Mouse (Mus musculus) forebrain, embryonic 14.5 days (tissue): ENCODE measurements around the gene Slc30a7. TPM values are rescaled to one million over a fixed set of nuclear protein-coding genes. Genes with fewer than 3 reads are reported as not detected.

Source experiments
- ATAC-seq: fragments of 200-750 bp; cut with Nextera tagmentation; 2 replicates; pipeline ENCODE4 v1.8.0; 2017; ENCODE audit warnings: mild to moderate bottlenecking, moderate library complexity
- DNase-seq: peaks from one replicate; pipeline ENCODE4 v3.0.0-alpha.2; 2015; ENCODE audit warnings: low spot score
- H3K27ac ChIP-seq: fragments of 300-500 bp; sonication (generic); 2 replicates; pipeline ENCODE4 v1.5.1; 2014; ENCODE audit warnings: low read depth, mild to moderate bottlenecking, control low read depth, low read length, moderate library complexity
- H3K27me3 ChIP-seq: fragments of 300-500 bp; sonication (generic); replicated peaks from 2 replicates; pipeline ENCODE4 v1.6.1; 2014; ENCODE audit warnings: low read length, control low read depth, mixed read lengths; ENCODE audit not compliant: control insufficient read depth, insufficient read depth
- H3K36me3 ChIP-seq: fragments of 300-500 bp; sonication (generic); 2 replicates; pipeline ENCODE4 v1.6.1; 2014; ENCODE audit warnings: low read length, control low read depth; ENCODE audit not compliant: control insufficient read depth, insufficient read depth
- H3K4me1 ChIP-seq: fragments of 300-500 bp; sonication (generic); 2 replicates; pipeline ENCODE4 v1.6.1; 2014; ENCODE audit warnings: antibody characterized with exemption, low read length, control low read depth; ENCODE audit not compliant: control insufficient read depth, insufficient read depth
- H3K4me2 ChIP-seq: fragments of 300-500 bp; sonication (generic); 2 replicates; pipeline ENCODE4 v1.6.1; 2014; ENCODE audit warnings: mild to moderate bottlenecking, control low read depth, low read length
- H3K4me3 ChIP-seq: fragments of 300-500 bp; sonication (generic); 2 replicates; pipeline ENCODE4 v1.5.1; 2014; ENCODE audit warnings: low read depth, low read length, control low read depth
- H3K9ac ChIP-seq: fragments of 300-500 bp; sonication (generic); 2 replicates; pipeline ENCODE4 v1.6.1; 2014; ENCODE audit warnings: mild to moderate bottlenecking, low read length, control low read depth, moderate library complexity
- H3K9me3 ChIP-seq: fragments of 300-500 bp; sonication (generic); replicated peaks from 2 replicates; pipeline ENCODE4 v1.6.1; 2016; ENCODE audit warnings: low read length, control low read depth, mixed read lengths; ENCODE audit not compliant: control insufficient read depth
- WGBS: fragments of 180-500 bp; shearing (Covaris S2); extraction: QIAGEN DNeasy Blood & Tissue Kit; methylation state at CpG from one replicate; pipeline ENCODE4 v1.1.7; 2014; 5-methylcytosine and 5-hydroxymethylcytosine counted together
- polyA plus RNA-seq: library from polyadenylated mRNA; unstranded; fragments of >200 nt; fragmentation: Nextera tagmentation; extraction: Ambion mirVana; gene quantifications from 2 replicates; pipeline ENCODE4 v1.2.1, GENCODE M21; 2014

Gene Slc30a7
- polyA plus RNA-seq, 1 experiment from 2014 or later: 23.1 TPM

DNA sequence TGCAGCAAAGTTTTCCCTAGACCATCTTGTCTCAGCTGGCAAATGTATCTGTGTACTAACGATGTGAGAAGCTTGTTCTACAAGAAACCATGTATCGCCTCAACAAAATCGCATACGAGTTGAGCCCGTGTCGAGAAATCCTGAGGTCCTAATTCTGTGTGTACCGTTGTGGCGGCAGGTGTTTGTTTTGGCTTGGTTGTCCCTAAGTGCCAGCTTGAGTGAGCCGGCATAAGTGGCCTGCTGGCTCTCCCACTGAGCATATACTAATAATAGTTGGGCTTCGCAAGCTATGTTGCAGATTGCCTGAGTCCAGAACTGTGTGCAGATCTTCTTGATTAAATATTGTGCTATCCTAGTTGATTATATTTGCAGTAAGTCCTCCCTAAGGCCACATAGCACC lies 18.5 kb upstream of the Slc30a7 start:
- Histone ChIP-seq H3K27me3 (no peaks in the 10 kb centered on the region), H3K27ac (no peak overlapping the region), H3K4me2 (no peak overlapping the region), H3K9ac (no peak overlapping the region), H3K4me1 (peaks cover 5% of the 10 kb centered on the region; the same call in 1 of the 2 replicates), H3K36me3 (peaks cover 20% of the 10 kb centered on the region; the same call in 1 of the 2 replicates), H3K9me3 (no peaks in the 10 kb centered on the region), H3K4me3 (no peak overlapping the region)
- DNase-seq (no peak), ATAC-seq (no peak)
- WGBS: 85% methylated on average over 10 of the region's 10 CpGs

DNA sequence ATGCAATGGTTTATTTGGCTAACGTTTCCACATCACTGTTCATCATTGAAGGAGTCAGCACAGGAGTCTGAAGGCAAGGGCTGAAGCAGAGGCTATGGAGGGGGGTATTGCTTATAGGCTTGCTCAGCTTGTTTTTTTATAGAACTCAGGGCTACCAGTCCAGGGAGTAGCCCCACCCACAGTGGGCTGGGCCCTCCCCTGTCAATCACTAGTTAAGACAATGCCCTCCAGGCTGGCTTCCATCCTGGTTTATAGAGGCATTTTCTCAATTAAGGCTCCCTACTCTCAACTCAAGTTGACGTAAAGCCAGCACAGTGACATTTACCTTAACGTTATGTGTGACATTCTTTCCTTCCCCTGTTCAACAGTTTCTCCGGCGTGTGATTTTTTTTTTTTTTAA lies 17.5 kb upstream of the Slc30a7 start:
- no peak overlapping the region for H3K27ac ChIP-seq
- H3K27me3 ChIP-seq: no peaks in the 10 kb centered on the region
- H3K9me3 ChIP-seq: no peaks in the 10 kb centered on the region
- peak; percentile 33; the same call in 1 of the 2 replicates for ATAC-seq
- H3K4me3 ChIP-seq: no peak overlapping the region
- WGBS: 51% methylated on average over 5 of the region's 5 CpGs
- DNase-seq: peak; percentile 50
- no peak overlapping the region for H3K4me2 ChIP-seq
- H3K4me1 ChIP-seq: peaks cover 5% of the 10 kb centered on the region; the same call in 1 of the 2 replicates
- no peak overlapping the region for H3K9ac ChIP-seq
- peaks cover 20% of the 10 kb centered on the region; the same call in 1 of the 2 replicates for H3K36me3 ChIP-seq

DNA sequence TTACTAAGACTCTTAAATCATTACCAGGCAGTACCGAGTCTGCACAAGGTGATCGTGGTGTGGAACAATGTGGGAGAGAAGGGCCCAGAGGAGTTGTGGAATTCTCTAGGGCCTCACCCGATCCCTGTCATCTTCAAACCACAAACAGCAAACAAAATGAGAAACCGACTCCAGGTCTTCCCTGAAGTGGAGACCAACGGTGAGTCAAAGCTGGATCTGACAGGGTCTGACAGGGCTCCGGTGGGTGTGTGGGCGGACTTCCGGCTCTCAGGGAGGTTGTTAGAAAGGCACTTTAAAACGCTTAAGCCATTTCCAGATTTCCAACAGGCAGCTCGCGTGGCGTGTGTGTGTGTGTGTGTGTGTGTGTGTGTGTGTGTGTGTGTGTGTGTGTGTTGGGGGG lies 17.0 kb upstream of the Slc30a7 start:
- Histone ChIP-seq H3K4me1 (peaks cover 5% of the 10 kb centered on the region; the same call in 1 of the 2 replicates), H3K4me3 (no peak overlapping the region), H3K9me3 (no peaks in the 10 kb centered on the region), H3K4me2 (no peak overlapping the region), H3K27ac (no peak overlapping the region), H3K36me3 (peaks cover 20% of the 10 kb centered on the region; the same call in 1 of the 2 replicates), H3K9ac (no peak overlapping the region), H3K27me3 (no peaks in the 10 kb centered on the region)
- ATAC-seq: no peak
- DNase-seq: no peak
- WGBS: 95% methylated on average over 12 of the region's 12 CpGs

DNA sequence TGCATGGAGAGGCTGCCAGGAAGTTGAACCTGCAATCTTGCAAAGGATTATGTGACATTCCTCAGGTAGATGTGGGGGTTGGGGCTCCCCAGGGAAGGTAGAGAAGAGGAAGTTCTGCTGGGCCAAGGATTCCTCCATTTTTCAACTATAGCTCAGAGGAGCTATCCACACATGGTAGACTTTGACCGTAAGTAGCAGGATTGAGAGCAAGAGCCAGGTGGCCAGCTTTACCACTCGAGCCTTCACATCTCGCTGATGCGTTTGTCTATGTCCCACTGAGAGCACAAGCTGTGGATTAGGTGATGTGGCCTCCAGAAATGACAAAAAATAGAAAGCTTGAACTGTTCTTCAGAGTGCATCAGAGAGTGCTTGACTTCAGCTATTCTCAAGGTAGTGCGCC lies 11.9 kb upstream of the Slc30a7 start:
- Histone ChIP-seq H3K9ac (no peak overlapping the region), H3K4me1 (peaks cover 5% of the 10 kb centered on the region; the same call in 1 of the 2 replicates), H3K4me2 (no peak overlapping the region), H3K27ac (no peak overlapping the region), H3K27me3 (no peaks in the 10 kb centered on the region), H3K36me3 (peaks cover 3% of the 10 kb centered on the region; the same call in 1 of the 2 replicates), H3K9me3 (no peaks in the 10 kb centered on the region), H3K4me3 (no peak overlapping the region)
- DNase-seq: no peak
- WGBS: 88% methylated on average over 5 of the region's 5 CpGs
- ATAC-seq: no peak

DNA sequence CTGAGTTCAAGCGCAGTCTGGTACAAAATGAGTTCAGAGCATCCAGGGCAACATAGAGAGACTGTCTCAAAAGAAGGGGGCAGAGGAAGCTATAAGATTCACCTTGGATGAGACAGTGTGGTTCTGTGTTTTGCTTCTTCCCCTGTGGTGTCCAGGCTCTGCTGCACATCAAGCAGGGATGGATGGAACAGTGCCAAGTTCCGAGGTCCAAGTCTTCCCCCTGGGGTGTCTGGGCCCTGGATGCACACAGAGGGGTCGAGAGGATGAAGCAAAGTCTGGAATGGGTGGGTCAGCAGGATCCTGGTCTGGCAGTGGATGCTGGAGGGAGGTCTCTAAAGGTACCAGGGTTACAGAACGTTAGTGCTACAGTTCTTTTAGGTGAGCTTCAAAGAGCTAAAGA lies 11.4 kb upstream of the Slc30a7 start:
- 69% methylated on average over 4 of the region's 4 CpGs for WGBS
- Histone ChIP-seq H3K4me1 (peaks cover 5% of the 10 kb centered on the region; the same call in 1 of the 2 replicates), H3K9ac (no peak overlapping the region), H3K4me3 (no peak overlapping the region), H3K36me3 (no peaks in the 10 kb centered on the region), H3K27me3 (no peaks in the 10 kb centered on the region), H3K9me3 (no peaks in the 10 kb centered on the region), H3K4me2 (no peak overlapping the region), H3K27ac (no peak overlapping the region)
- ATAC-seq (no peak), DNase-seq (no peak)

DNA sequence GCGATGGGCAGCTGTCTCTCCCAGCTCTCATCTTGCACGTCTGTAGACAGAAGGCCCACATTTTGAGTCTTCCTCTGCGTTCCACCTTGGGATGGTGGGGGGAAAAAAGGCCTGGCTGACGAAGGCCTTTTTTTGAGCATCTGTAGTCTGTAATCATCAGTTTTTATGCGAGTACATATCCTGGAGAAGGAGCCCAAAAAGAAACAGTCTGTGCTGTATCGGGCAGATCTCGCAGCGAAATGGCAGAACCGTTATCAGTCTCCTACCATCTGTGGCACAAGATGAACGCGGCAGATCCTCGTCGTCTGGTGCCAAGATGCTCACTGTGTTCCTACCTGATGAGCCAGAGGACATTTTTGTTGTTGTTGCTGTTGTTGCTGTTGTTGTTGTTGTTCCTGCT lies 8.9 kb upstream of the Slc30a7 start:
- 75% methylated on average over 13 of the region's 13 CpGs for WGBS
- no peaks in the 10 kb centered on the region; the same call in 1 of the 2 replicates for H3K36me3 ChIP-seq
- H3K4me1 ChIP-seq: no peaks in the 10 kb centered on the region
- peak; percentile 56 for DNase-seq
- no peak overlapping the region for H3K4me2 ChIP-seq
- H3K27me3 ChIP-seq: no peaks in the 10 kb centered on the region
- ATAC-seq: peak; percentile 74; the same call in 1 of the 2 replicates
- H3K27ac ChIP-seq: no peak overlapping the region
- no peaks in the 10 kb centered on the region for H3K9me3 ChIP-seq
- H3K4me3 ChIP-seq: no peak overlapping the region
- no peak overlapping the region for H3K9ac ChIP-seq

DNA sequence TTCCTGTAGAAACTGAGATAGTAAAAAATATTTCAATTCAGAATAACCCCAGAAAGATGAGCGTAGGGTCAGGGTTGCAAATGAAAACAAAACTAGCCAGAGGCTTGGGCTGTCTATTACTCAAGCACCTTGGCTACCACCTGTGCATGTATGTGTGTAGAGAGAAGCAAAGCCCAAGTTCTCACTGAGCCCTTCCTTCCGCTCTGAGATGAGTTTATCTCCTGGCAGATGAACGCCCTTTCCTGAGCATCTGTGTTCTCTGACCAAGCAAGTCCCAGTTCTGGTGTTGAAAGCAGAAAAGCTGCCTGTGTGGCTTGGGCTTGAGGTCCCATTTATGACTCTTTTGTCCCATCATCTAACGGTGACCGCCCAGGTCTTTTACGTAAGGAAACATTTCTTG lies 7.7 kb upstream of the Slc30a7 start:
- no peak for DNase-seq
- Histone ChIP-seq H3K9ac (no peak overlapping the region), H3K27me3 (no peaks in the 10 kb centered on the region), H3K36me3 (no peaks in the 10 kb centered on the region; the same call in 1 of the 2 replicates), H3K27ac (no peak overlapping the region), H3K4me2 (no peak overlapping the region), H3K9me3 (no peaks in the 10 kb centered on the region), H3K4me1 (no peaks in the 10 kb centered on the region), H3K4me3 (no peak overlapping the region)
- 95% methylated on average over 6 of the region's 6 CpGs for WGBS
- no peak for ATAC-seq

DNA sequence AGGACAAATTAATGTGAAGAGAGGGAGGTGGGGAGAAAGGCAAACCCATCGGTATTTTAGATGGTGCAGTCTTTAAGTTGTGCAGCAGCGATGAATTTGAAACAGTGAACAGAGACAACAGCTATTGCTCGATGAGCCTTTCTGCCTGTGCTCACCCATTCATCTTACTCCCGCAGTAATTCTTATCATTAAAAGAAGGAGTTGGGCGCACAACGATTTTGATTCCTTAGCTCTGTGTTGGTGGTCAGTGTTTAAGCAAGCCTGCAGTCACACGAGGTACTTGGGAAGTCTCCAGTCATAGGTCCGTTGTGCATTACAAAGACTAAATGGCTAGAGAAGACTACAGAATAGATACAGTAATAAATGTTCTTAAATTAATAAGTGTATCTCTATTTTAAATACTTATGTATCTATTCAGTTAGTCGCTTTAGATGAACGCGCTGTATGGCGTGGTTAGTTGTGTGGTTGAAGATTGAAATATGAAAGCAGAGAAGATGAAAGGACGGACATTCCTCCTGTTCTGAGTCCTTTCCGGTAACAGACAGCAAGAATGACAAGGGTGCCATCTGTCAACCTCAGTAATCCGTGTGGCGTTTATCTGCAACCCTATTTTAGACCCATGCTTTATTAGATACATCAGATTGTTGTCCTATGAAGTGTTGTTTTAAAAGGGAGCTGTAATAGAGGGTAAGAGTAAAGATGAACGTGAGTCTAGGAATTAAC lies 2.6 kb upstream of the Slc30a7 start:
- DNase-seq: no peak
- no peak overlapping the region for H3K4me2 ChIP-seq
- no peaks in the 10 kb centered on the region for H3K27me3 ChIP-seq
- no peaks in the 10 kb centered on the region for H3K9me3 ChIP-seq
- H3K9ac ChIP-seq: no peak overlapping the region
- 87% methylated on average over 17 of the region's 17 CpGs for WGBS
- H3K4me3 ChIP-seq: no peak overlapping the region
- H3K4me1 ChIP-seq: peaks cover 10% of the 10 kb centered on the region; the same call in 1 of the 2 replicates
- H3K27ac ChIP-seq: no peak overlapping the region
- no peak for ATAC-seq
- H3K36me3 ChIP-seq: no peaks in the 10 kb centered on the region; the same call in 1 of the 2 replicates

DNA sequence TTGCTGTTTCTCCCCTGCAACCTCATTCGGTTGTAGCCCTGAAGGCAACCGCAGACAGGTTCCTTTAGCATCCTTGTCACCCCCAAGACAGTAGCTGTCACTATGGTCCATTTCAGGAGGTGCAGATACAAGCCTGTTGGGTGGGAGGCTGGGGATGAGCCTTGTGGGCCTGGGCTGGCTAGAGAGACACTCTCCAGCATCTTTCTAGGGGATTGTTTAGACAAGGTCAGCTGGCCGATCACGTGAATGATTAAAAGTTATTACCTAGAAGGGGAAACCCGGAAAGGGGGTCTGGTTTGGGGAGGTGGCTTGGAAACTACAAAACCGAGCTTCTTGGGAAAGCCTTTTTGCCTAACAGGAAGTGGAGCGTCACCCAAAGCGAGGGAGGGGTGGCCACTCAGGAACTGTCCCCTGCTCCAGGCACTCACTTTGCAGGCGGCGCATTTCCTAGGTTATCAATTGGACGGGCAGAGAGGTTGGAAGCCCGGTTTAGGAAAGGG lies 785 bp upstream of the Slc30a7 start:
- H3K9ac ChIP-seq: peak overlapping the region; percentile 89
- WGBS: under 1% methylated on average over 12 of the region's 12 CpGs

More for the DNA sequence above, 785 bp upstream of the Slc30a7 start:
- peaks cover 4% of the 10 kb centered on the region; the same call in 1 of the 2 replicates for H3K36me3 ChIP-seq
- no peaks in the 10 kb centered on the region for H3K9me3 ChIP-seq
- no peaks in the 10 kb centered on the region for H3K27me3 ChIP-seq
- peaks cover 10% of the 10 kb centered on the region; the same call in 1 of the 2 replicates for H3K4me1 ChIP-seq
- peak; percentile 58 for ATAC-seq
- H3K4me3 ChIP-seq: peak overlapping the region; percentile 85
- H3K27ac ChIP-seq: peak overlapping the region; percentile 84
- DNase-seq: peak; percentile 83
- peak overlapping the region; percentile 89 for H3K4me2 ChIP-seq
